Mouse (Mus musculus): ENCODE measurements around the gene Anks6.

GRCm38 (mm10) chr4:46982912-46983311 lies 74.3 kb downstream of the Anks6 start:
- TF ChIP-seq CTCF (IDR thresholded peaks at IDR 0.05; ENCODE audit: low read depth, low read length) = no peak
- no peak for TF ChIP-seq POLR2A (IDR thresholded peaks at IDR 0.05; ENCODE audit: extremely low read depth, insufficient read depth, low read length)
